Mouse (Mus musculus) erythroblast, embryonic 14.5 days (primary cell): ENCODE data around the gene Trmt10a.

Source experiments
- GATA1 ChIP-seq: IDR thresholded peaks from 2 replicates; pipeline ENCODE4 v1.6.1; 2012; ENCODE audit warnings: low read length, inconsistent platforms, mixed read lengths
- TAL1 ChIP-seq: IDR thresholded peaks from 3 replicates; pipeline ENCODE4 v1.6.1; 2012; ENCODE audit warnings: low read length, inconsistent platforms, mixed read lengths

DNA sequence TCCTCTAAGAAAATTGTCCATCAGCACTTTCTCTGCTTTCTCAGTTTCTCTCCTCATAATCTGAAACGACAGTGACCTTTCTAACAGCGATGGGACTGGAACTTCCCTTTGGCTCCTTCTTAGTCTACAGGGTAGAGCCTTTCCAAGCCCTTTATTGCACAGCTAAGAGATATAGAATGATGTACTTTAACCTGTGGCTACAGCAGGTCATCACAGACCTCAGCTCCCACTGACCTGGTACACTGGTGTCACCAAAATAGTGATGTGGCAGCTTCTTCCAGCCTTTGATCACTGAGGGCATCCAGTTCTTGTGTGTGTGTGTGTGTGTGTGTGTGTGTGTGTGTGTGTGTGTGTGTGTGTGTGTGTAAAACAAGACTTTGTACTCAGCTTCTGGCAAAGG is 21.8 kb upstream of the Trmt10a start:
- TF ChIP-seq GATA1 (no peak), TAL1 (no peak)
